Mouse (Mus musculus): ENCODE measurements around the gene Olfml2a. TPM values are rescaled to one million over a fixed set of nuclear protein-coding genes. Genes with fewer than 3 reads are reported as not detected.
A peak's percentile ranks its signal among the peaks of the same experiment; 100 is the strongest.

The Olfml2a gene
- total RNA-seq, 2 experiments from 2014 or later: 4.5 to 4.6 TPM

- intact Hi-C loops (cut with DNase I): no loop called here
Measured at GRCm38 (mm10) chr2:38975941-38976805, 44.4 kb downstream of the Olfml2a start.

GRCm38 (mm10) chr2:38977837-38978236, 46.1 kb downstream of the Olfml2a start:
- DNase-seq: no peak
- intact Hi-C loops (cut with DNase I): no loop called here

More at GRCm38 (mm10) chr2:38975941-38976805, 44.4 kb downstream of the Olfml2a start:
- DNase-seq: no peak

- intact Hi-C loops (cut with DNase I): no loop called here
- no peak for DNase-seq
Measured at GRCm38 (mm10) chr2:38983456-38983855, 51.7 kb downstream of the Olfml2a start.

- DNase-seq: peak; percentile 62 to 68
- intact Hi-C loops (cut with DNase I): no loop called here
Measured at GRCm38 (mm10) chr2:38986580-38986979, 54.8 kb downstream of the Olfml2a start.

GRCm38 (mm10) chr2:38987371-38987770, 55.6 kb downstream of the Olfml2a start:
- DNase-seq: no peak
- intact Hi-C loops (cut with DNase I): no loop called here

- intact Hi-C loops (cut with DNase I): no loop called here
Measured at GRCm38 (mm10) chr2:38987803-38988510, 56.2 kb downstream of the Olfml2a start.

GRCm38 (mm10) chr2:38988929-38989328, 57.2 kb downstream of the Olfml2a start:
- intact Hi-C loops (cut with DNase I): no loop called here
- DNase-seq: no peak

More at GRCm38 (mm10) chr2:38987803-38988510, 56.2 kb downstream of the Olfml2a start:
- DNase-seq: no peak

GRCm38 (mm10) chr2:38992004-38992403, 60.2 kb downstream of the Olfml2a start:
- intact Hi-C loops (cut with DNase I): no loop called here
- DNase-seq: no peak

- intact Hi-C loops (cut with DNase I): no loop called here
- DNase-seq: no peak
Measured at GRCm38 (mm10) chr2:38992452-38992851, 60.7 kb downstream of the Olfml2a start.

- DNase-seq: peak; percentile 89 to 93
- intact Hi-C loops (cut with DNase I): loop anchor here (1.0 to 5.0 kb wide), 3 partner anchors 47 to 200 kb away; partner anchors contain the start of gene Nr6a1
Measured at GRCm38 (mm10) chr2:38997386-38998374, 65.9 kb downstream of the Olfml2a start, which contains the start of gene Wdr38. Gene Wdr38, plus strand, starts transcription at chr2:38997476.

GRCm38 (mm10) chr2:38999381-38999780, 67.6 kb downstream of the Olfml2a start:
- intact Hi-C loops (cut with DNase I): loop anchor here (5.0 kb wide), 1 partner anchor 202 kb away; no protein-coding TSS in a partner anchor
- no peak for DNase-seq

GRCm38 (mm10) chr2:38999910-39000586, 68.3 kb downstream of the Olfml2a start:
- no peak for DNase-seq
- intact Hi-C loops (cut with DNase I): loop anchor here (5.0 to 10.0 kb wide), 3 partner anchors 203 to 715 kb away; partner anchors contain the start of genes Dennd1a and Psmb7

- intact Hi-C loops (cut with DNase I): loop anchor here (10.0 kb wide), 2 partner anchors 356 to 716 kb away; partner anchors contain the start of genes Dennd1a and Psmb7
- DNase-seq: no peak
Measured at GRCm38 (mm10) chr2:39000587-39000919, 68.8 kb downstream of the Olfml2a start.

- no peak for DNase-seq
- intact Hi-C loops (cut with DNase I): loop anchor here (10.0 kb wide), 2 partner anchors 357 to 717 kb away; partner anchors contain the start of genes Dennd1a and Psmb7
Measured at GRCm38 (mm10) chr2:39001866-39002265, 70.1 kb downstream of the Olfml2a start.

- no peak for DNase-seq
- intact Hi-C loops (cut with DNase I): loop anchor here (10.0 kb wide), 2 partner anchors 358 to 718 kb away; partner anchors contain the start of genes Dennd1a and Psmb7
Measured at GRCm38 (mm10) chr2:39003106-39003505, 71.3 kb downstream of the Olfml2a start.

GRCm38 (mm10) chr2:39003512-39003911, 71.7 kb downstream of the Olfml2a start:
- intact Hi-C loops (cut with DNase I): loop anchor here (10.0 kb wide), 2 partner anchors 359 to 719 kb away; partner anchors contain the start of genes Dennd1a and Psmb7
- DNase-seq: no peak

GRCm38 (mm10) chr2:39004372-39004771, 72.6 kb downstream of the Olfml2a start:
- intact Hi-C loops (cut with DNase I): loop anchor here (10.0 kb wide), 2 partner anchors 360 to 720 kb away; partner anchors contain the start of genes Dennd1a and Psmb7
- no peak for DNase-seq

GRCm38 (mm10) chr2:39004880-39005435, 73.2 kb downstream of the Olfml2a start, which contains the start of gene Arpc5l:
Gene Arpc5l, plus strand, starts transcription at chr2:39005348.
- intact Hi-C loops (cut with DNase I): loop anchor here (10.0 kb wide), 2 partner anchors 360 to 720 kb away; partner anchors contain the start of genes Dennd1a and Psmb7
- peak; percentile 90 to 92 for DNase-seq

Measured in heart, postnatal 36 days (tissue).